Mouse (Mus musculus) thymus, adult 2 months (tissue): ENCODE results near the gene Pemt. TPM values are rescaled to one million over a fixed set of nuclear protein-coding genes. Genes with fewer than 3 reads are reported as not detected.

ENCODE experiments used
- DNase-seq: peaks from one replicate; pipeline ENCODE4 v3.0.0; 2021
- H3K27ac ChIP-seq: fragments of 200-500 bp; 2 replicates; pipeline ENCODE4 v1.5.1; 2012; ENCODE audit warnings: low read length, control low read depth; ENCODE audit not compliant: control insufficient read depth, insufficient read depth
- H3K27me3 ChIP-seq: fragments of 200-500 bp; 2 replicates; pipeline ENCODE4 v1.6.1; 2012; ENCODE audit warnings: mild to moderate bottlenecking, low read length, moderate library complexity, mixed read lengths; ENCODE audit not compliant: control insufficient read depth, insufficient read depth
- H3K36me3 ChIP-seq: fragments of 200-500 bp; 2 replicates; pipeline ENCODE4 v1.6.1; 2012; ENCODE audit warnings: mild to moderate bottlenecking, low read length, moderate library complexity; ENCODE audit not compliant: control insufficient read depth, insufficient read depth
- H3K4me1 ChIP-seq: fragments of 200-500 bp; replicated peaks from 2 replicates; pipeline ENCODE4 v1.6.1; 2012; ENCODE audit warnings: low read length; ENCODE audit not compliant: control insufficient read depth, insufficient read depth
- H3K4me3 ChIP-seq: fragments of 200-500 bp; 2 replicates; pipeline ENCODE4 v1.5.1; 2012; ENCODE audit warnings: mild to moderate bottlenecking, low read length, control low read depth, moderate library complexity; ENCODE audit not compliant: control insufficient read depth, insufficient read depth
- CTCF ChIP-seq: fragments of 200-500 bp; IDR thresholded peaks from 2 replicates; pipeline ENCODE4 v1.5.1; 2012; ENCODE audit warnings: mild to moderate bottlenecking, control low read depth, low read length, moderate library complexity, borderline replicate concordance; ENCODE audit not compliant: control insufficient read depth, poor library complexity, insufficient read depth; ENCODE audit errors: extremely low read depth
- POLR2A ChIP-seq: fragments of 200-500 bp; IDR thresholded peaks from 2 replicates; pipeline ENCODE4 v1.6.1; 2012; ENCODE audit warnings: mild to moderate bottlenecking, low read length, control low read depth, moderate library complexity; ENCODE audit not compliant: control insufficient read depth, poor library complexity, insufficient read depth; ENCODE audit errors: extremely low read depth
- WGBS: fragments of 180-500 bp; shearing (Covaris S2); methylation state at CpG from one replicate; pipeline ENCODE4 v1.1.7; 2018; 5-methylcytosine and 5-hydroxymethylcytosine counted together
- polyA plus RNA-seq: library from polyadenylated mRNA; depleted of rRNA; stranded (reverse); fragments of >200 nt; gene quantifications from 2 replicates; pipeline ENCODE4 v1.2.3, GENCODE M21; 2012

Gene Pemt
- polyA plus RNA-seq, 1 experiment = 10.6 TPM

GRCm38 (mm10) chr11:60005866-60006265, 40.4 kb downstream of the Pemt start:
- Histone ChIP-seq H3K4me3 (no peak overlapping the region), H3K27me3 (no peaks in the 10 kb centered on the region), H3K36me3 (no peaks in the 10 kb centered on the region), H3K4me1 (no peaks in the 10 kb centered on the region), H3K27ac (no peak overlapping the region)
- TF ChIP-seq POLR2A = no peak
- 80% methylated on average over 3 of the region's 3 CpGs for WGBS
- no peak for DNase-seq

- no peaks in the 10 kb centered on the region for H3K36me3 ChIP-seq
- H3K27ac ChIP-seq = no peak overlapping the region
- WGBS = 95% methylated on average over 6 of the region's 6 CpGs
- TF ChIP-seq CTCF = no peak
- no peak for TF ChIP-seq POLR2A
- H3K4me3 ChIP-seq = no peak overlapping the region
- H3K4me1 ChIP-seq = no peaks in the 10 kb centered on the region
- DNase-seq = no peak
- no peaks in the 10 kb centered on the region for H3K27me3 ChIP-seq
Measured at GRCm38 (mm10) chr11:60004716-60005115, 41.6 kb downstream of the Pemt start.

- 93% methylated on average over 8 of the region's 8 CpGs for WGBS
- Histone ChIP-seq H3K4me3 (no peak overlapping the region), H3K27ac (no peak overlapping the region), H3K27me3 (no peaks in the 10 kb centered on the region), H3K36me3 (no peaks in the 10 kb centered on the region), H3K4me1 (no peaks in the 10 kb centered on the region)
- TF ChIP-seq POLR2A (no peak), CTCF (no peak)
- DNase-seq = no peak
Measured at GRCm38 (mm10) chr11:60003811-60004210, 42.5 kb downstream of the Pemt start.

GRCm38 (mm10) chr11:60001231-60001980, 44.9 kb downstream of the Pemt start:
- Histone ChIP-seq H3K27ac (no peak overlapping the region), H3K27me3 (no peaks in the 10 kb centered on the region), H3K4me1 (no peaks in the 10 kb centered on the region), H3K36me3 (no peaks in the 10 kb centered on the region), H3K4me3 (no peak overlapping the region)
- 91% methylated on average over 5 of the region's 5 CpGs for WGBS
- TF ChIP-seq POLR2A (no peak), CTCF (no peak)
- DNase-seq = no peak

- Histone ChIP-seq H3K27me3 (no peaks in the 10 kb centered on the region), H3K36me3 (no peaks in the 10 kb centered on the region), H3K4me3 (no peak overlapping the region), H3K27ac (no peak overlapping the region), H3K4me1 (no peaks in the 10 kb centered on the region)
- no peak for TF ChIP-seq POLR2A
- no peak for TF ChIP-seq CTCF
- 81% methylated on average over 9 of the region's 9 CpGs for WGBS
- DNase-seq = no peak
Measured at GRCm38 (mm10) chr11:59994318-59994717, 52.0 kb downstream of the Pemt start.

GRCm38 (mm10) chr11:59991365-59991764, 54.9 kb downstream of the Pemt start:
- H3K4me1 ChIP-seq = no peaks in the 10 kb centered on the region
- no peaks in the 10 kb centered on the region for H3K27me3 ChIP-seq
- DNase-seq = no peak
- H3K36me3 ChIP-seq = no peaks in the 10 kb centered on the region
- TF ChIP-seq CTCF (no peak), POLR2A (no peak)
- no peak overlapping the region for H3K27ac ChIP-seq
- no peak overlapping the region for H3K4me3 ChIP-seq
- 95% methylated on average over 8 of the region's 8 CpGs for WGBS

- no peak for TF ChIP-seq CTCF
- TF ChIP-seq POLR2A = no peak
- Histone ChIP-seq H3K27ac (no peak overlapping the region), H3K36me3 (no peaks in the 10 kb centered on the region), H3K4me3 (no peak overlapping the region), H3K4me1 (no peaks in the 10 kb centered on the region), H3K27me3 (no peaks in the 10 kb centered on the region)
- 100% methylated on average over 1 of the region's 1 CpGs for WGBS
- no peak for DNase-seq
Measured at GRCm38 (mm10) chr11:59989406-59989805, 56.9 kb downstream of the Pemt start.
